Comparison of ENCODE assay signal across 21 mouse cellular contexts in the genomic region with DNA sequence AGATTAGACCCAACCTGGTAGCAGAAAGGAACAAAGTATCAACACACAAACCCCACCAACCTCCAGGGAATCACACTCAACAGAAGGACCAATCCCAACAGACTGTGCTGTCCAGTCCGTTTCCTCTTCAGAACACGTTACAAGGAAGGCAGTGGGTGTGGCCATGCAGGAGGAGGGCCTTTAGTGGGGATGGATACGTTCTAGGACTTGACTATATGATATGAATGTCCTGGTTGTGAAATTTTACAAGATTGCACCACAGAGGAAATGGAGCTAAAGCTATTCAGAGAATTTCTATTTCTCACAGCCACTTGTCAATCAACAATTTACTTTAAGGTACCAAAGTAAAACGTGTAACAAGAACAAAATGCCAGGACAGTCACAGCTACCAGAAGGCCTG. TPM values are rescaled to one million over a fixed set of nuclear protein-coding genes. Genes with fewer than 3 reads are reported as not detected.
A peak's percentile ranks its signal among the peaks of the same experiment; 100 is the strongest.
DNase-seq lines count a peak whose midpoint lies in the region; ATAC-seq lines count a peak whose summit lies in the region.
"Had no signal": no experiment of that assay in that cellular context is flagged by ENCODE, and none has a peak within 500 bp of the region (broad histone marks: within the 10 kb centered on the region; RNA-seq: fewer than 3 reads in every experiment).

No protein-coding gene starts in this region.

- no peaks in the 10 kb centered on the region for H3K36me3 ChIP-seq in heart, embryonic 16.5 days (ENCODE audit: control insufficient read depth, insufficient read depth)
- H3K36me3 ChIP-seq in embryonic facial prominence, embryonic 15.5 days, result no peaks in the 10 kb centered on the region
- H3K36me3 ChIP-seq in heart, embryonic 12.5 days, result no peaks in the 10 kb centered on the region
- H3K36me3 ChIP-seq: liver, embryonic 13.5 days; lung, embryonic 15.5 days; midbrain, embryonic 15.5 days; neural tube, embryonic 15.5 days had no signal

- H3K27ac ChIP-seq in heart, embryonic 16.5 days (ENCODE audit: low read length), result peak overlapping the region; percentile 14; the same call in 1 of the 2 replicates
- H3K27ac ChIP-seq in embryonic facial prominence, embryonic 15.5 days (replicated peaks), result peak overlapping the region; percentile 84
- no peak overlapping the region for H3K27ac ChIP-seq in heart, embryonic 12.5 days (ENCODE audit: poor library complexity, severe bottlenecking)
- H3K27ac ChIP-seq: forebrain, embryonic 13.5 days; liver, embryonic 13.5 days; lung, embryonic 15.5 days; midbrain, embryonic 15.5 days had no signal

- no peaks in the 10 kb centered on the region for H3K27me3 ChIP-seq in heart, embryonic 16.5 days (ENCODE audit: control insufficient read depth, insufficient read depth, low read length)
- H3K27me3 ChIP-seq in embryonic facial prominence, embryonic 15.5 days, result no peaks in the 10 kb centered on the region
- H3K27me3 ChIP-seq in heart, embryonic 12.5 days (replicated peaks), result no peaks in the 10 kb centered on the region
- H3K27me3 ChIP-seq: forebrain, embryonic 13.5 days; liver, embryonic 13.5 days; lung, embryonic 15.5 days; midbrain, embryonic 15.5 days; neural tube, embryonic 15.5 days had no signal

- 26% methylated on average over 4 of the region's 4 CpGs for WGBS in heart, embryonic 16.5 days
- WGBS in embryonic facial prominence, embryonic 15.5 days, result 30% methylated on average over 4 of the region's 4 CpGs
- WGBS in heart, embryonic 12.5 days, result 35% methylated on average over 4 of the region's 4 CpGs

- ATAC-seq in heart, embryonic 16.5 days (replicated peaks; ENCODE audit: extremely low read depth, insufficient read depth, low FRiP score), result no peak
- no peak for ATAC-seq in embryonic facial prominence, embryonic 15.5 days (ENCODE audit: insufficient number of reproducible peaks, low FRiP score, low TSS enrichment, low read depth)
- ATAC-seq in heart, embryonic 12.5 days (ENCODE audit: insufficient number of reproducible peaks, low FRiP score), result no peak
- ATAC-seq: forebrain, embryonic 13.5 days; hindbrain, embryonic 16.5 days; midbrain, embryonic 15.5 days had no signal

- H3K9ac ChIP-seq in heart, embryonic 16.5 days (ENCODE audit: low read length), result no peak overlapping the region
- no peak overlapping the region for H3K9ac ChIP-seq in embryonic facial prominence, embryonic 15.5 days
- H3K9ac ChIP-seq in heart, embryonic 12.5 days, result no peak overlapping the region
- H3K9ac ChIP-seq: forebrain, embryonic 13.5 days; liver, embryonic 13.5 days; lung, embryonic 15.5 days; midbrain, embryonic 15.5 days; neural tube, embryonic 15.5 days had no signal

- DNase-seq in heart, postnatal 25 days (ENCODE audit: low spot score), result no peak
- DNase-seq in testis, postnatal 14 days (ENCODE audit: low spot score), result peak; percentile 64
- DNase-seq in testis, postnatal 10 days (ENCODE audit: low spot score), result no peak
- no peak for DNase-seq in left cerebral cortex, postnatal 10 days (ENCODE audit: extremely low spot score in 1 of 2, low spot score in 2 of 2)
- DNase-seq in adrenal gland, postnatal 14 days, result no peak
- DNase-seq: adrenal gland, postnatal 25 days; cerebellum, adult 11 months; cerebellum, postnatal 14 days; embryo, embryonic 11 days; kidney, adult 18-20 months; kidney, postnatal 14 days; liver, embryonic 13.5 days had no signal

- H3K4me2 ChIP-seq in heart, embryonic 16.5 days (ENCODE audit: low read depth, low read length), result no peak overlapping the region
- no peak overlapping the region for H3K4me2 ChIP-seq in embryonic facial prominence, embryonic 15.5 days (replicated peaks)
- no peak overlapping the region for H3K4me2 ChIP-seq in heart, embryonic 12.5 days
- H3K4me2 ChIP-seq: forebrain, embryonic 13.5 days; liver, embryonic 13.5 days; lung, embryonic 15.5 days; midbrain, embryonic 15.5 days; neural tube, embryonic 15.5 days had no signal

- intact Hi-C loops in heart, postnatal 25 days (cut with DNase I), result no loop called here
- intact Hi-C loops in left cerebral cortex, postnatal 10 days (cut with DNase I), result no loop called here

- H3K9me3 ChIP-seq in heart, embryonic 16.5 days (replicated peaks; ENCODE audit: control insufficient read depth, low read length), result no peaks in the 10 kb centered on the region
- no peaks in the 10 kb centered on the region for H3K9me3 ChIP-seq in embryonic facial prominence, embryonic 15.5 days (replicated peaks)
- no peaks in the 10 kb centered on the region for H3K9me3 ChIP-seq in heart, embryonic 12.5 days (replicated peaks)
- H3K9me3 ChIP-seq: forebrain, embryonic 13.5 days; liver, embryonic 13.5 days; lung, embryonic 15.5 days; megakaryocyte, embryonic 14.5 days; midbrain, embryonic 15.5 days; neural tube, embryonic 15.5 days had no signal

- H3K4me3 ChIP-seq in heart, embryonic 16.5 days (ENCODE audit: low read length), result no peak overlapping the region
- H3K4me3 ChIP-seq in embryonic facial prominence, embryonic 15.5 days (replicated peaks), result no peak overlapping the region
- no peak overlapping the region for H3K4me3 ChIP-seq in heart, embryonic 12.5 days
- H3K4me3 ChIP-seq: forebrain, embryonic 13.5 days; liver, embryonic 13.5 days; lung, embryonic 15.5 days; megakaryocyte, embryonic 14.5 days; midbrain, embryonic 15.5 days; neural tube, embryonic 15.5 days had no signal

- peaks cover 47% of the 10 kb centered on the region for H3K4me1 ChIP-seq in heart, embryonic 16.5 days (ENCODE audit: control insufficient read depth, insufficient read depth, low read length)
- H3K4me1 ChIP-seq in embryonic facial prominence, embryonic 15.5 days, result peaks cover 54% of the 10 kb centered on the region
- peaks cover 61% of the 10 kb centered on the region for H3K4me1 ChIP-seq in heart, embryonic 12.5 days (replicated peaks)

RNA-seq across cellular contexts. Expression of gene Lrig1, which starts 54.2 kb away (rescaled TPM):
- 7.7 and 8.9 TPM in 2 replicates for polyA plus RNA-seq in heart, embryonic 16.5 days (2015; fragmentation: Nextera tagmentation; extraction: Ambion mirVana)
- 10 to 100 TPM; 35.3 to 35.9 TPM for total RNA-seq in heart, postnatal 25 days (2021)
- 28.9 TPM in 2 replicates for polyA plus RNA-seq in embryonic facial prominence, embryonic 15.5 days (2015; fragmentation: Nextera tagmentation; extraction: Ambion mirVana)
- total RNA-seq in left cerebral cortex, postnatal 10 days (2021), result 10 to 100 TPM; 32.0 to 32.9 TPM
- polyA plus RNA-seq in heart, embryonic 12.5 days (2016; fragmentation: Nextera tagmentation; extraction: Ambion mirVana), result 14.6 and 16.5 TPM in 2 replicates
- 18.5 and 19.1 TPM in 2 replicates for total RNA-seq in adrenal gland, postnatal 14 days (2021)
